Mouse (Mus musculus) heart, postnatal 0 days (tissue): ENCODE measurements around the gene Veph1. TPM values are rescaled to one million over a fixed set of nuclear protein-coding genes. Genes with fewer than 3 reads are reported as not detected.

ENCODE experiments used
- ATAC-seq: fragments of 200-750 bp; cut with Nextera tagmentation; 2 replicates; pipeline ENCODE4 v1.8.0; 2017; ENCODE audit warnings: low read depth, moderate number of reproducible peaks, moderate library complexity; ENCODE audit not compliant: insufficient read depth
- DNase-seq: peaks from one replicate; pipeline ENCODE4 v3.0.0-alpha.2; 2016; ENCODE audit warnings: low spot score
- H3K27ac ChIP-seq: fragments of 300-500 bp; sonication (generic); 2 replicates; pipeline ENCODE4 v1.5.1; 2014; ENCODE audit warnings: low read depth, mild to moderate bottlenecking
- H3K27me3 ChIP-seq: fragments of 300-500 bp; sonication (generic); 2 replicates; pipeline ENCODE4 v1.6.1; 2014; ENCODE audit warnings: low read length, mixed read lengths; ENCODE audit not compliant: control insufficient read depth, insufficient read depth
- H3K36me3 ChIP-seq: fragments of 300-500 bp; sonication (generic); replicated peaks from 2 replicates; pipeline ENCODE4 v1.6.1; 2014; ENCODE audit warnings: low read length, mixed read lengths; ENCODE audit not compliant: control insufficient read depth, insufficient read depth
- H3K4me1 ChIP-seq: fragments of 300-500 bp; sonication (generic); 2 replicates; pipeline ENCODE4 v1.6.1; 2014; ENCODE audit warnings: antibody characterized with exemption; ENCODE audit not compliant: control insufficient read depth, insufficient read depth
- H3K4me2 ChIP-seq: fragments of 300-500 bp; sonication (generic); 2 replicates; pipeline ENCODE4 v1.6.1; 2014; ENCODE audit warnings: low read depth, mild to moderate bottlenecking, low read length, moderate library complexity
- H3K4me3 ChIP-seq: fragments of 300-500 bp; sonication (generic); 2 replicates; pipeline ENCODE4 v1.5.1; 2014; ENCODE audit warnings: low read depth, low read length
- H3K9ac ChIP-seq: fragments of 300-500 bp; sonication (generic); replicated peaks from 2 replicates; pipeline ENCODE4 v1.6.1; 2014; ENCODE audit warnings: low read depth, low read length, mixed read lengths
- H3K9me3 ChIP-seq: fragments of 300-500 bp; sonication (generic); replicated peaks from 2 replicates; pipeline ENCODE4 v1.6.1; 2016; ENCODE audit warnings: low read length; ENCODE audit not compliant: control insufficient read depth
- CTCF ChIP-seq: IDR thresholded peaks from 2 replicates; pipeline ENCODE4 v1.5.1; 2016; ENCODE audit warnings: antibody characterized with exemption, control low read depth, low read depth
- EP300 ChIP-seq: IDR thresholded peaks from 2 replicates; pipeline ENCODE4 v1.6.1; 2016; ENCODE audit warnings: antibody characterized with exemption, low read depth
- WGBS: fragments of 180-500 bp; shearing (Covaris S2); extraction: QIAGEN DNeasy Blood & Tissue Kit; methylation state at CpG from one replicate; pipeline ENCODE4 v1.1.7; 2014; 5-methylcytosine and 5-hydroxymethylcytosine counted together
- polyA plus RNA-seq: library from polyadenylated mRNA; unstranded; fragments of >200 nt; fragmentation: Nextera tagmentation; extraction: Ambion mirVana; gene quantifications from 2 replicates; pipeline ENCODE4 v1.2.1, GENCODE M21; 2015
- total RNA-seq: library from RNA; depleted of rRNA; stranded (reverse); fragments of >200 nt; gene quantifications from 2 replicates; pipeline ENCODE4 v1.2.3, GENCODE M21; 2014; ENCODE audit warnings: low replicate concordance

Veph1 gene
- total and polyA plus RNA-seq, 2 experiments from 2014 or later, result 0.30 to 2.5 TPM

GRCm38 (mm10) chr3:66070274-66070673, 226.4 kb downstream of the Veph1 start:
- Histone ChIP-seq H3K4me2 (no peak overlapping the region), H3K4me3 (no peak overlapping the region), H3K9ac (no peak overlapping the region), H3K4me1 (no peaks in the 10 kb centered on the region), H3K9me3 (no peaks in the 10 kb centered on the region), H3K36me3 (no peaks in the 10 kb centered on the region), H3K27ac (no peak overlapping the region), H3K27me3 (no peaks in the 10 kb centered on the region)
- 100% methylated on average over 1 of the region's 1 CpGs for WGBS
- DNase-seq (no peak), ATAC-seq (no peak)
- TF ChIP-seq EP300 (no peak), CTCF (no peak)

GRCm38 (mm10) chr3:66063881-66064280, 232.8 kb downstream of the Veph1 start:
- no peaks in the 10 kb centered on the region for H3K27me3 ChIP-seq
- WGBS, result 31% methylated on average over 6 of the region's 6 CpGs
- no peaks in the 10 kb centered on the region for H3K9me3 ChIP-seq
- DNase-seq (peak; percentile 8), ATAC-seq (no peak)
- H3K36me3 ChIP-seq, result no peaks in the 10 kb centered on the region
- TF ChIP-seq CTCF (peak; percentile 34), EP300 (no peak)
- H3K27ac ChIP-seq, result no peak overlapping the region
- H3K4me1 ChIP-seq, result no peaks in the 10 kb centered on the region
- no peak overlapping the region for H3K4me2 ChIP-seq
- no peak overlapping the region for H3K4me3 ChIP-seq
- H3K9ac ChIP-seq, result no peak overlapping the region

- H3K9me3 ChIP-seq, result no peaks in the 10 kb centered on the region
- H3K27me3 ChIP-seq, result no peaks in the 10 kb centered on the region
- DNase-seq (no peak), ATAC-seq (no peak)
- no peaks in the 10 kb centered on the region for H3K36me3 ChIP-seq
- H3K4me2 ChIP-seq, result no peak overlapping the region
- no peak overlapping the region for H3K27ac ChIP-seq
- no peak overlapping the region for H3K4me3 ChIP-seq
- TF ChIP-seq EP300 (no peak), CTCF (no peak)
- 90% methylated on average over 16 of the region's 16 CpGs for WGBS
- H3K9ac ChIP-seq, result no peak overlapping the region
- no peaks in the 10 kb centered on the region for H3K4me1 ChIP-seq
Measured at GRCm38 (mm10) chr3:66056912-66057311, 239.7 kb downstream of the Veph1 start.

GRCm38 (mm10) chr3:66055652-66056051, 241.0 kb downstream of the Veph1 start:
- H3K27ac ChIP-seq, result no peak overlapping the region
- peaks cover 1% of the 10 kb centered on the region; the same call in 1 of the 2 replicates for H3K4me1 ChIP-seq
- H3K36me3 ChIP-seq, result no peaks in the 10 kb centered on the region
- TF ChIP-seq CTCF, result no peak
- no peak for TF ChIP-seq EP300
- WGBS, result 89% methylated on average over 7 of the region's 7 CpGs
- H3K27me3 ChIP-seq, result no peaks in the 10 kb centered on the region
- ATAC-seq, result no peak
- DNase-seq, result no peak
- no peak overlapping the region for H3K9ac ChIP-seq
- H3K4me2 ChIP-seq, result no peak overlapping the region
- H3K4me3 ChIP-seq, result no peak overlapping the region
- no peaks in the 10 kb centered on the region for H3K9me3 ChIP-seq

GRCm38 (mm10) chr3:66050092-66050886, 246.3 kb downstream of the Veph1 start:
- WGBS, result 28% methylated on average over 10 of the region's 10 CpGs
- DNase-seq, result peak; percentile 34

More at GRCm38 (mm10) chr3:66050092-66050886, 246.3 kb downstream of the Veph1 start:
- no peak for ATAC-seq
- Histone ChIP-seq H3K9ac (no peak overlapping the region), H3K9me3 (no peaks in the 10 kb centered on the region), H3K4me3 (no peak overlapping the region), H3K4me1 (peaks cover 4% of the 10 kb centered on the region; the same call in 1 of the 2 replicates), H3K27ac (no peak overlapping the region), H3K27me3 (no peaks in the 10 kb centered on the region), H3K4me2 (no peak overlapping the region), H3K36me3 (no peaks in the 10 kb centered on the region)
- TF ChIP-seq CTCF (no peak), EP300 (no peak)
